Mouse (Mus musculus): ENCODE data around the gene Hs2st1. TPM values are rescaled to one million over a fixed set of nuclear protein-coding genes. Genes with fewer than 3 reads are reported as not detected.

Hs2st1 gene
- 4.5 TPM in 2 replicates for polyA plus RNA-seq (2015; fragmentation: Nextera tagmentation; extraction: Ambion mirVana)

GRCm38 (mm10) chr3:144570047-144570815 lies at the start of gene Hs2st1, which contains the start of gene Selenof:
Gene Hs2st1, minus strand, starts transcription at chr3:144570181.
Gene Selenof, plus strand, starts transcription at chr3:144570304.

Other genes with a start within 250 kb of the Hs2st1 start
- gene Selenof, start 123 bp upstream of the Hs2st1 start, polyA plus RNA-seq (2015; fragmentation: Nextera tagmentation; extraction: Ambion mirVana): 693 and 739 TPM in 2 replicates
- 149 and 176 TPM in 2 replicates for gene Sh3glb1, start 150.2 kb upstream of the Hs2st1 start, polyA plus RNA-seq (2015; fragmentation: Nextera tagmentation; extraction: Ambion mirVana)
- 14.6 and 14.8 TPM in 2 replicates for gene Clca3a1, start 190.8 kb upstream of the Hs2st1 start, polyA plus RNA-seq (2015; fragmentation: Nextera tagmentation; extraction: Ambion mirVana)
- gene Clca3a2, start 249.3 kb upstream of the Hs2st1 start, polyA plus RNA-seq (2015; fragmentation: Nextera tagmentation; extraction: Ambion mirVana): 14.8 and 15.7 TPM in 2 replicates